Mouse (Mus musculus): ENCODE results near the gene Gm10300.

Gm10300 gene

DNA sequence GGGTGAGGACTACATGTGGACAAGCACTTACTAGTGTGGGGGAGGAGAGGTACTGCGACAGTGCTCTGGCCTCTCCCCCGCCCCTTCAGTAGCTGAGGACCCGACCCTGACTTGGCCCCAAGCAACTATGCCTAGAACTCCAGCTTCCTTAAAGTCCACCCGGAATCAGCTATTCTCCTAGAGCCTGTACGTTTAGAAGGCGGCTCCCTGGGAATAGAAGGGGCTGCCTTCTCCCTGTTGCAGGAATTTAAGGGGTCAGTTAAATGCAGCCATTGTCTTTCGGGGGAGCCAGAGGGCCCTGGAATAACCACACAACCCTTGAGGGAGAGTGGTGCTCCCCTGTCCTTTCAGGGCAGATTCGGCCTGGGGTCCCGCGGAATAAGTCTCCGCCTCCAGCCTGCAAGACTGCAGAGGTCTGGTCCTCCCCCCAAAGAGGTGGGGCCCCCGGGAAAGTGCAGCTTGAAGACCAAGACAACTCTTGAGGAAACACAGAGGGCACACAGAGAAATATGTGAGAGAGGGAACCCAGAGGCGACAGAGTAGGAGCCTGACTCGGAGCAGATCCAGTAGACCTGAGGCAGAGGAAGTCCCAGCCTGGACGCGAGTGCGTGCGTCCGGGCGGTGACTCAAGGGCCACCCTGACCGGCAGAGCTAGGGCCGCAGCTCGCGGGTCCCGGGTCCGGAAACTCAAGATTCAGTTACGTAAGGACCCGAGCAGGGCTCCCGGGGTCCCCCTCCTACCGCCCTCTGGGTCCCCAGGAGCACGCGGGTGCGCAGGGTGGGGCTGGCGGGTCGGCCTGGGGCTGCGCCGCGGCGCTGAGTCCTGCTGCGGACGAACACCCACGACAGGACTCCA, at the start of gene Gm10300:
TSS of gene Gm10300 (plus strand) at position 621 of the 856 bp plus-strand sequence.
- CTCF ChIA-PET, result interaction anchor here (0.5 to 1.4 kb wide), 12 partner anchors 15 to 694 kb away, joined by 3 to 7 read pairs (median 3); partner anchors contain the start of gene Rpa2 (in 1 of the 4)
- POLR2A ChIA-PET, result interaction anchor here (0.7 to 4.4 kb wide), 51 partner anchors 8 to 439 kb away, joined by 3 to 22 read pairs (median 4); partner anchors contain the start of genes Srsf4 (in 3 of the 4) and Ythdf2 (in 1 of the 4)

DNA sequence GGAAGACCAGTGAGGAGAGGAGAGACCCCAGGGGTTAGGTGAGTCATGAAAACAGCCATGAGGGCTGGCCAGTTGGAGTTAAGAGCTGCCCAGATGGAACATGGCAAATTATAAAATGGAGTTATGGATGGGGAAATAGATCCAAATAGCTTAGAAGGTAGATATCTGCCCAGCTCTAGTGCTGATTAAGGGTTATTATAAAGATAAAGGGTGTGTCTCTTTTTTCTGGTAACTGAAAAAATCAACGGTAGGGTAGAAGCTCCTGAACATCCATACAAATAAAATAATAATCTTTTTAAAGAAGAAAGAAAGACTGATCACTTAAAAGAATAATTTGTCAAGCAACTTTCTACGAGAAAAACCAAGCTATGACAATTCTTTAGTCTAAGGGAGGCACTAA, 49.2 kb upstream of the Gm10300 start:
- ChIA-PET POLR2A (interaction anchor here in 2 of 4 experiments (0.8 to 1.8 kb wide), 4 partner anchors 10 to 146 kb away, joined by 3 to 13 read pairs (median 3); no protein-coding TSS in a partner anchor), CTCF (interaction anchor here in 2 of 4 experiments (0.9 to 1.5 kb wide), 2 partner anchors 37 to 64 kb away, joined by 3 read pairs; no protein-coding TSS in a partner anchor)

DNA sequence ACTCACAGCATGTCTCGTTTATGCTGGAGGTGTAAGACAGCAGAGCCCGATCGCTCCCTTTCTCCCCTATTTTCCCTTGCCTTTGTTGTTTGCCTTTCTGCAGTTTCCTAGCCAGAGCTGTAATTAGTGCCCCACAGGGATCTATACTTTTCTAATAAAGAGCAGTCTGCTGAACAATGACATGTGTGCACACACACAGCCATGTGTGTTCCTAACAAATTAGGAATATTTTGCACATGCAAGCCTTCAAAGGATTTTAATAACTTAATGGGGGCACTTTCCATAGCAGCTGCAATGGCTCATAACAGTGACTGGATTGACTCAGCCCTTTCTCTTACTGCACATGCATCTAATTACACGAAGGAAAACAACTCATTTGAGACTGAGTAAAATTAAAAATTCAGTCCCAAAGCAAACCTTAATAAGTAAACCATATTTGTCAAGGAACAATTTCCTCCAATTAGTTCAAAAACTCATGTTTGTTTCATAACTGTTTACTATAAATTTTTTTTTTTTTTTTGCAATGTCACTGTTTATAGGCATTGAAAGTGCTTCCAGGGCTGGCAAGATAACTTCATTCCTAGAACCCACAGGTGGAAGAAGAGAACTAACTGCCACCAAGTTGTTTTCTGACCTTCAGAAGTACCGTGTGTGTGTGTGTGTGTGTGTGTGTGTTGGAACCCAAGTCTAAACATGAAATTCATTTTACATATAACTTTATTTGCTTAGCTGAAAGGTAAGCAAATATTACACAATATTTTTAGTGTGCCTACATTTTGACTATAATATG, 48.6 kb upstream of the Gm10300 start:
- ChIA-PET CTCF (interaction anchor here in 1 of 4 experiments (0.9 kb wide), 1 partner anchor 36 kb away, joined by 3 read pairs; no protein-coding TSS in a partner anchor), POLR2A (interaction anchor here in 2 of 4 experiments (0.8 to 1.8 kb wide), 3 partner anchors 11 to 146 kb away, joined by 3 to 13 read pairs (median 3); no protein-coding TSS in a partner anchor)

DNA sequence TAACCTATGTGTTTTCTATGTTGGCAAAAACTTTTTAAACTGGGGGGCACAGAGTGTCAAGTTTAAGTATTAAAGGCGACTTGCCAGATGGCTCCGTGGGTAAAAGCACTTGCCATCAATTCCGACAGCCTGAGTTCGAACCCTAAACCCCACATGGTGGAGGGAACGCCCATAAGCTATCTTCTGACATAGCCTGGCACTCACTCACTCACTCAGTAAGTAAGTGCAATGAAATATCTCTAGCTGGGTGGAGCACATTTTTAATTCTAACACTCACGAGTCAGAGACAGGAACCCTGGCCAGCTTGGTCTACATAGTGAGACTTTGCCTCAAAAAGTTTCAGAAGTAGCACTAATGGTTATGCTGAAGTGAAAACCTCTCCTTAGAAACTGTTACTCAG, 47.3 kb upstream of the Gm10300 start:
- POLR2A ChIA-PET, result interaction anchor here in 1 of 4 experiments (0.6 to 1.3 kb wide), 3 partner anchors 8 to 532 kb away, joined by 3 read pairs; no protein-coding TSS in a partner anchor
- CTCF ChIA-PET, result interaction anchor here in 2 of 4 experiments (0.6 to 0.7 kb wide), 3 partner anchors 21 to 1066 kb away, joined by 3 to 5 read pairs (median 4); no protein-coding TSS in a partner anchor

DNA sequence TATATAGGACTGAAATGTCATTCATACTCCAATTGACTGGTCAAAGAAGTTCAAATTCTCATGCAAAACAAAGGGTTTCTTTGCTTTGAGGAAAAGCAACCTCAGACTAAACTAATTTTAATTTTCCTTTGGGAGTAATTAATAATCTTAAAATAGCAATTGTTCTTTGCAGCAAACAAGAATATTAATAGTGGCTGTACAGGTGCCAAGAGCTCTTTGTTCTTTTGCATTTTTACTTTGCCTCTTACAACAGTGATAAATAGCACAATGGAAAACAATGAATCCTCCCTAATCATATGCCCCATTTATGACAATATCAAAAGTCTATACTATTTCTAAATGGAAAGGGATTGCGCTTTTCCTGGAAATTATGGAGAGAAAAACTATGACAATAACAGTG, 46.7 kb upstream of the Gm10300 start:
- POLR2A ChIA-PET, result interaction anchor here in 1 of 4 experiments (1.1 to 1.3 kb wide), 3 partner anchors 9 to 47 kb away, joined by 3 read pairs; no protein-coding TSS in a partner anchor

DNA sequence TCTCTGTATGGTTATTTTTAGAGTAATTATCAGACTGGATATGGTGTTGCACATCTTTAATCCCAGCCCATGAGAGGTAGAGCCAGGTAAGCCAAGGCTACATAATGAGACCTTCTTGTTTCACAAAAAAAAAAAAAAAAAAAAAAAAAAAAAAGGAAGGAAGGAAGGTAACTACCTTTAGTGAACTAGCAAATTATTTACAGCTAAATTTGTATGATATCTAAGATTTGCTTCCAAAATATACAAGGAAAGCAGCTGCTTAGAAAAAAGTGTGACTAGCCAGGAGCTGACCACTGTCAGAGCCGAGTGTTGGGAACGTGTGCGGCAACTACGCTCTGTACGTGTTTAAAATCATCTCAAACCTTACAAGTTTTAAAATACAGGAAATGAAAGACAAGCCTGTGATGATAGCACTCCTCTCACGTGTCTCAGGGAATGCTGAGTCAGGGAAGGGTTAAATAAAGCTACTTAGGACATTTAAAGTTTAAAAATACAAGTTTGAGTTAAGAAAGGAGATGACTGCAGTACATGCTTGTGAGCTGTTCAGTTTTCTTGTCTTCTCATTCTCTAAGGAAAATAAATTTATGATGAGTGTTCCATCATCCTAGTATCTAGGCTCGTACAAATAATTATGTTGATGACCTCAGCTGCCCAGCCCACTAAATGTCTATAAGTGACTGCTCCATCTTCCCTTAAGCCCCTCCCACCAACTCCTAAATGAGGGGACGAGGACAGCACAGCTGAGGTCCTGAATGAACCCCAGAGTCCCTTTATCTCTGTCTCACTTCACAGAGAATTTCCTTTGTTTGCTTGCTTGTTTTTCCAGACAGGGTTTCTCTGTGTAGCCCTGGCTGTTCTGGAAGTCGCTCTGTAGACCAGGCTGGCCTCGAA, 44.4 kb upstream of the Gm10300 start:
- POLR2A ChIA-PET, result interaction anchor here in 3 of 4 experiments (0.6 to 1.9 kb wide), 12 partner anchors 11 to 324 kb away, joined by 3 to 9 read pairs (median 4); no protein-coding TSS in a partner anchor
- CTCF ChIA-PET, result interaction anchor here in 3 of 4 experiments (0.5 to 1.5 kb wide), 8 partner anchors 11 to 552 kb away, joined by 3 to 20 read pairs (median 4); no protein-coding TSS in a partner anchor

More for the DNA sequence above, 46.7 kb upstream of the Gm10300 start:
- CTCF ChIA-PET, result interaction anchor here in 1 of 4 experiments (0.6 kb wide), 1 partner anchor 404 kb away, joined by 3 read pairs; no protein-coding TSS in a partner anchor

DNA sequence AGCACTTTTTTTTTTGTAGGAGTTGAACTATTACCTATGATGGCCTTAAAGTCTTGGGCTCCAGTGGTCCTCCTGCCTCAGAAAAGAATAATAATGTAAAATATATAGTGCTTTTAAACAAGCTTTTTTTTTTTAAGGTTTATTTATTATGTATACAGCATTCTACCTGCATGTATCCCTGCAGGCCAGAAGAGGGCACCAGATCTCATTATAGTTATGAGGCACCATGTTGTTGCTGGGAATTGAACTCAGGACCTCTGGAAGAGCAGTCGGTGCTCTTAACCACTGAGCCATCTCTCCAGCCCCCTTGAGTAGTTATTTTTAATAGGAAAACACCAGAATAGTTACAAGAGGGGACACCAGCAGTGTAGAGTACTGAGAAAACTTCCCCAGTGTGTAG, 41.3 kb upstream of the Gm10300 start:
- ChIA-PET CTCF (interaction anchor here (0.6 to 1.8 kb wide), 27 partner anchors 10 to 1334 kb away, joined by 3 to 9 read pairs (median 3); no protein-coding TSS in a partner anchor), POLR2A (interaction anchor here in 2 of 4 experiments (0.6 to 2.6 kb wide), 8 partner anchors 11 to 156 kb away, joined by 3 to 12 read pairs (median 3); no protein-coding TSS in a partner anchor)

DNA sequence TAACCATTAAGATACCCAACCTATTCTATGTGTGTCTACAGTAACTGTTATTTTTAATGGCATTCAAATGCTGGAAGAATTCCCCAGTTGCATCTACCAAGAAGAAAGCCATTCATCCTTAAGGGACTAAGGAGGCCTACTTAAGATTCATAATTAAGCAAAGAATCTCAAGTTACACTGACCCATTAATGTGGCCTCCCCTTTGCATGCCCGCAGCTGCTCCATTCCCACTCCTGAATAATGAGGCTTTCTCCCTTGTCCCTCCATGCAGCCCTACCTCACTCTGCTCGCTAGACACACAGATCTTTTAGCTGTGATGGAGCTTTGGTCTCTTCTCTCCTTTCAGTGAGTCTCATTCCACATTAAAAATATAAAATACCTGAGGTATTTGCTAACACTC, 40.3 kb upstream of the Gm10300 start:
- ChIA-PET CTCF (interaction anchor here in 1 of 4 experiments (0.6 to 1.8 kb wide), 3 partner anchors 30 to 51 kb away, joined by 3 to 5 read pairs (median 4); no protein-coding TSS in a partner anchor), POLR2A (interaction anchor here in 2 of 4 experiments (0.6 to 3.0 kb wide), 5 partner anchors 10 to 94 kb away, joined by 3 to 12 read pairs (median 4); no protein-coding TSS in a partner anchor)

DNA sequence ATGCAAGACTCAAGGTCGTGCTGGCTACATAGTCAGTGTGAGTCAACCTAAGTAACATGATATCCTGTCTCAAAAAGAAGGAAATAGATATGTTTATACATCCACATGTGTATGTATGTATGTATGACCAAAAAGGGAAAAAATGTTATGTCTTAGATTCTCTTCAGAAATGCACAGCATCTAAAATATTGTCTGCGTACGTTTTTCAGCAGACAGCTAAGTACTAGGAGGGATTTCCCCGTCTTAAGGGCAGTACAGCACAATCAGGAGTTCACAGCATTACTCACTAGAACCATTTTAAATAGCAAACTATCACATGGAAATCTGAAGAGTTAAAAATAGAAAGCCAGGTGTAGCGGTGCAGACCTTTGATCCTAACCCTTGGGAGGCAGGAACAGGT, 37.4 kb upstream of the Gm10300 start:
- ChIA-PET CTCF (no interaction called here), POLR2A (interaction anchor here in 2 of 4 experiments (1.3 to 1.8 kb wide), 2 partner anchors 11 to 92 kb away, joined by 4 to 6 read pairs; no protein-coding TSS in a partner anchor)

DNA sequence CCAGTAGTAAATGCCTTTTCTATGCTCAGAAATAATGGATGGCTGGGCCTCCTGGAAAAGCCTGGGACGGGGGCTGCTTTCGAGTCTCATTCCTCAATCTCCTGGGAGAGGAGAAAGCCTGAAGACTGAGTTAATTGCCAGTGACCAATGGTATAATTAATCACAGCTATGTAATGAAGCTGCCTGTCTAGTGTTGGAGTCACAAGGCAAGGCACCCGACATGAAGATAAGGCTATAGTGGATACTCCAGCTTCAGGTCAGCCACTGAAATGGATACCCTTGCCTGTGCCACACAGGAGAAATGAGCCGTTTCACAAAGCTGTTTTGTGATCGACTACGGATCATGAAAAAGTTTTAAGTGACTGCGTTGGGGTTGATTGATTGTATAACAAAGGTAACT, 36.5 kb upstream of the Gm10300 start:
- ChIA-PET CTCF (interaction anchor here in 1 of 4 experiments (0.5 kb wide), 1 partner anchor 1645 kb away, joined by 6 read pairs; no protein-coding TSS in a partner anchor), POLR2A (interaction anchor here in 2 of 4 experiments (0.5 to 1.8 kb wide), 5 partner anchors 10 to 91 kb away, joined by 3 to 6 read pairs (median 4); no protein-coding TSS in a partner anchor)

DNA sequence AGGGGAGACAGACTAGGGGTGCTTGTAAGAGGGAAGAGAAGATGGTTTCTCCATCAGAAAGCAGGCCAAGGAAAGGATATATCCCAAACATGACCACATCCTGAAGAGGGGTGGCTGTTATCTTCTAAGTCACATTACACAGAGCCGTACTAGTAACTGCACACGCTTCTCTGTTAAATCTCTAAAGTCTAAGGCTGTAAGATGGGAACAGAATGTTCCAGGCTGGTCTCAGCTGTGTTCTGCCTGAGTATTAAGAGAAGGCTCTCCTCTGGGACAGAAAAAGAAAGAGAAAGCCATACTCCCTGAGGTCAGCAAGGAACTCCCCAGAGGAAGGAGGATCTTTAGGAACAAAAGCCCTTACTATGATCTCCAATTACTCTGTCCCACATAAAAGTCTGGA, 35.7 kb upstream of the Gm10300 start:
- ChIA-PET POLR2A (interaction anchor here in 2 of 4 experiments (1.0 to 1.3 kb wide), 5 partner anchors 9 to 111 kb away, joined by 3 to 4 read pairs (median 4); no protein-coding TSS in a partner anchor), CTCF (no interaction called here)

DNA sequence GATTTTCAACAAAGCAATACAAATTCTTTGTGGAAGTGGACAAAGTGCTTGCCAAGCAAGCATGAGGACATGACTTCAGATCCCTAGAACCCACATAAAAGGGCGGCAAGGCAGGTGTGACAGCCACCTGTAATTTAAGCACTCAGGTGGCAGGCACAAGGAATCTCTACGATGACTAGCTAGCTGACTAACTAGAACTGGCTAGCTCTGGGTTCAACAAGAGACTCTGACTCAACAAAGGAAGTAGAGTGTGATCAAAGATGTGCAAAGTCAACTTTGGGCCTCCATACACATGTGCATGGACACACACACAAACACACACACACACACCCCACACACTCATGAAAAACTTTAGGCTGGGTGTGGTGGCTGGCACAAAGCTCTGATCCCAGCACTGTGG, 35.0 kb upstream of the Gm10300 start:
- POLR2A ChIA-PET, result interaction anchor here in 2 of 4 experiments (1.0 to 1.2 kb wide), 3 partner anchors 10 to 112 kb away, joined by 3 to 4 read pairs (median 3); no protein-coding TSS in a partner anchor
- CTCF ChIA-PET, result interaction anchor here in 1 of 4 experiments (0.5 kb wide), 1 partner anchor 143 kb away, joined by 3 read pairs; no protein-coding TSS in a partner anchor

DNA sequence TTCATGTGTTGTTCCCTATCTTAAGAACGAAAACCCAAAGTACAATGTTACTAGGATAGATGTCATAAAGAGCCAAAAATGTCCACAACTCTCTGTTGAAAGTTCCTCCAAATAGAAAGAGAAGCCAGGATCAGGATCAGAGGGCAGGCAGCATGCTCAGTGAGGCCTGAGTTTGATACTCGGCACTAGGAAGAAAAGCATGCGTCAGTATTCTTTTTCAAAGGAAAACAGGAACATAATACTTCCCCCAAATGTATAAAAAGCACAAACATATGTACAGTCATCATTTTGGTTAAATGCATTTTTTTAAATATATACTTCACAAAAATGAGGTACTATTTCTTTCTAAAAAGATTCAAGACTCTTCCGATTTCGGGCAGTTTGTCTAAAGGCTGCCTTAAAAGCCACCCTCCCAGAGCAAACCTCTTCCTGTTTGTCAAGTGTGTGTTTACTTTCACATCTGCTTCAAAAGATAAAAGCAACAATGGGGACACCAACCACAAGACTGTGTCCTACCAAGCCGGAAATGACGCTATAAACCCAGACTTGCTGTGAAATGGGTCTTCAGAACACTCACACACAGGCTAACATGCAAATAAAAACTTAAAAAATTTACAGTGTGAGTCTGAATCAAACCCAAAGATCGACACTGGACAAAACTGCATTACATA, 34.4 kb upstream of the Gm10300 start:
- CTCF ChIA-PET, result interaction anchor here in 2 of 4 experiments (0.5 to 0.7 kb wide), 2 partner anchors 115 to 142 kb away, joined by 3 read pairs; no protein-coding TSS in a partner anchor

DNA sequence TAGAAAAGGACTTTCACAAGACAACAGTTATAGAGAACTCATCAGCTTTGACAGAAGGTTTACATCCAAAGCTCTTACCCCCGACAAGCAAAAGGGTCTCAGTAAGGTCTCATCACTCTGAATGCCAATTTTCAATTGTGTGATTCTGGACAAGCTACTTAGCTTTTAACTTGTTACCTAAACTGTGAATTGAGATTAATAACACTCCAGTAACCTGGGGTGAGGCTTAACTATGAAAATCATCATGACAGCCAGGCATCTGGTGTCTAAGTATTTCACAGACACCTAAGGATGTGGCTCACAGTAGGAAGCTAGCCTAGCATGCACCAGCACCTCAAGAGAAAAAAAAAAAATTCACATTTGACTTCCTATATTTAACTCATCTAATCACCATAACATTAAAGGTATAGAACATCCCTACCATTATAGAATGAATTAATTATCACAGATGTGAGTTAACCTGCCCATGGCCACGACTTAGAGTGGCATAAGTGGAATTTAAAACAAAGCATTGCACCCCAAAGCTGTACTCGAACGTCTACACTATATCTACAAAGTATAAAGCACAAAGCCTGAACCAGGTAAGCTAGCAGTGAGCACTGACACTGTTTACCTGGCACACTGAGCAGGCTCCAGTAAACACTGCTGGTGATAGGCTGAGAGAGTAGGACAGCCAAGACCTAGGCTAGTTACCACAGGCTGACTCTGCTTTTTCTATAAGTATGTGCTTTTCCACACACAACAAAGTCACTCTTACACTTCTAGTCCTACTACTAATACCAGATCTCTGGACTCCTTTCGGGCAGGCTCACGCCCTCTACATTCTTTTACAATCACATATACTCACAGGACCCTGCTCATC, 32.8 kb upstream of the Gm10300 start:
- POLR2A ChIA-PET, result interaction anchor here in 2 of 4 experiments (0.6 to 1.2 kb wide), 2 partner anchors 168 to 921 kb away, joined by 3 to 4 read pairs; partner anchors contain the start of gene Srsf4 (in 1 of the 2)

More for the DNA sequence above, 34.4 kb upstream of the Gm10300 start:
- POLR2A ChIA-PET, result interaction anchor here in 2 of 4 experiments (1.0 to 1.1 kb wide), 3 partner anchors 9 to 62 kb away, joined by 3 to 4 read pairs (median 4); no protein-coding TSS in a partner anchor

DNA sequence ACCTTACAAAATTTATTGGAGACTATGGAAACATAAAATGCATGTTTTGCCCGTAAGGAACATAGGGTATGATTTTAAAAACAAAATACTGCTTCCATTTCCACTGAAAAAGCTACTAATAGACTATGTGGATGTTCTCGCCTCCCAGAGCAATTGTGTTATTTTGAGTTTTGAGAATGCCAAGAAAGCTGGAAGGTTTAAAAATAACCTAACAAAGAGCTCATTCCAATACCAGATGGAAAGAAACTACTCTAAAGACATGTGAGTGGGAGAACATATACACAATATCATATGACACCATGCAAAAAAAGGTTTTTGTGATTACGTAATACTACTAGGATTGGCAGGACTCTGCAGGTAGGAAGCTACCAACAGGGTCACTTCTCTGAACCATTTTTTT, 30.8 kb upstream of the Gm10300 start:
- CTCF ChIA-PET, result interaction anchor here in 2 of 4 experiments (0.5 to 0.6 kb wide), 2 partner anchors 11 to 138 kb away, joined by 3 to 10 read pairs; no protein-coding TSS in a partner anchor
- POLR2A ChIA-PET, result interaction anchor here in 1 of 4 experiments (1.1 to 3.3 kb wide), 2 partner anchors 10 to 16 kb away, joined by 3 to 12 read pairs; no protein-coding TSS in a partner anchor

More for the DNA sequence above, 32.8 kb upstream of the Gm10300 start:
- CTCF ChIA-PET, result interaction anchor here in 1 of 4 experiments (0.6 to 1.0 kb wide), 2 partner anchors 47 to 260 kb away, joined by 3 read pairs; no protein-coding TSS in a partner anchor

Data from embryonic stem cell, embryonic (primary cell).